Mouse (Mus musculus): ENCODE results near the gene Unc5cl.

Gene Unc5cl

GRCm38 (mm10) chr17:48431054-48431453, 23.6 kb upstream of the Unc5cl start:
- no peak for ATAC-seq (ENCODE audit: insufficient number of reproducible peaks, low FRiP score, low TSS enrichment)

DNA sequence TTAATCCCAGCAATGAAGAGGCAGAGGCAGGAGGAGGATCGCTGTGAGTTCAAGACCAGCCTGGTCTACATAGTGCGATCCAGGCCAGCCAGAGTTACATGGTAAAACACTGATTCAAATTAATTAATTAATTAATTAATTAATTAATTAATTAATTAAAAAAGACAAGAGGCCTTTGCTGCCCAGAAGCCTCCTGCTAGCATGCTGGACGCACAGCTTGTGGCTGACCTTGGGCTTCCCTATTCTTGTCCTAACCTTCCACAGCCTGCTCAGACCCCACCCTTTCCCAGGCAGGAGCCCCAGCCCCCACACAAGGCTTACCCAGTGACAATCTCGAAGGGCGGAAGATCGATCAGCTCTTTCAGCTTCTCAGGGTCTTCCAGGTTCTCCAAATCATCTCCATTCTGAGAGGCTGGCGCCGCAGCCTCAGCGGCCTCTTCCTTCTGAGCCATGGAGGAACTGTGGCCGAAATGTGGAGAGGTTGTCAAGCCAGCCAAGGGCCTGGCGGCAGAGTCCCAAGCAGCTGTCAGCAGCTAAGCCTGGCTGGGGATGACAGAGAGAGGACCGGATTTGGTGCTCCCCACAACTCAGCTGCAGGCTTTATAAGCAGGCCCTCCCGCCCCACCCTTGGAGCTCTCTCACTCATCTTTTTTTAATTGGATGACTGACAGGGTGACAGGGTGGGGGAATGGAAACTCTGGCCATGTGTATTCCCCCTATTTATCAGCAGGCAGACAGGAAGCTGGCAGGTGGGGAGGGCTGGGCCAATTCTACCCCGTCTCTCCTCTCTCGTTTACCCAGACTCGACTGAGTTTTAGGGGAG, 22.3 kb upstream of the Unc5cl start, which contains the start of gene Apobec2:
Gene Apobec2 (minus strand): TSS at position 773 of the 823 bp plus-strand sequence.
- ATAC-seq (ENCODE audit: insufficient number of reproducible peaks, low FRiP score, low TSS enrichment): no peak

- ATAC-seq (ENCODE audit: insufficient number of reproducible peaks, low FRiP score, low TSS enrichment): no peak
Observed at GRCm38 (mm10) chr17:48433006-48433655, 21.6 kb upstream of the Unc5cl start.

DNA sequence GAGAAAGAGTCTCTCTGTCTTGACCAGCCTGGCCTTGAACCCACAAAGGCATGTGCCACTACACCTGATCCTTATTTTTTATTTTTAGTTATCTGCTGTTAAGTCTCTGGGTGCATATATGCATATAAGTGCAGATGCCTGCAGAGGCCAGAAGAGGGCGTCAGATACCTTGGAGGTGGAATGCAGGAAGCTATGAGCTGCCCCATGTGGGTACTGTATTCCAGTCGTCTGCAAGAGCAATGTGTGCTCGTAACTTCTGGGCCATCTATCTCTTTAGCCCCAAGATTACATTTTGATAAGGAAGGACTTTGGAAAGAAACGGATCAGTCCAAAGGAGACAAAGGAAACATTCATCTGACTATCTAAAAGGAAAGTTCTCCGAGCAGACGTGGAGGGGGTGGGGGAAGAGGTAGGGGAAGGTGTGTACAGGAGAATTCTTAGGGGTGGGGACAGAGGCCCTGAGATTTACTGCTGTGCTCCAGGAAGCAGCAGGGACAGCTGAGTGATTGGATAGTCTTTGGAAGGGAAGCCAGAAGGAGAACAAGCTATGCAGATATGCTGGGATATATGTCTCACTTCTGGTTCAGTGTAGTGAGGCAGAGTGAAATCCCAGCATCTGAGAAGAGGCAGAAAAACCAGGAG, 20.9 kb upstream of the Unc5cl start:
- no peak for ATAC-seq (ENCODE audit: insufficient number of reproducible peaks, low FRiP score, low TSS enrichment)

- ATAC-seq (ENCODE audit: insufficient number of reproducible peaks, low FRiP score, low TSS enrichment): no peak
Observed at GRCm38 (mm10) chr17:48434479-48434878, 20.2 kb upstream of the Unc5cl start.

DNA sequence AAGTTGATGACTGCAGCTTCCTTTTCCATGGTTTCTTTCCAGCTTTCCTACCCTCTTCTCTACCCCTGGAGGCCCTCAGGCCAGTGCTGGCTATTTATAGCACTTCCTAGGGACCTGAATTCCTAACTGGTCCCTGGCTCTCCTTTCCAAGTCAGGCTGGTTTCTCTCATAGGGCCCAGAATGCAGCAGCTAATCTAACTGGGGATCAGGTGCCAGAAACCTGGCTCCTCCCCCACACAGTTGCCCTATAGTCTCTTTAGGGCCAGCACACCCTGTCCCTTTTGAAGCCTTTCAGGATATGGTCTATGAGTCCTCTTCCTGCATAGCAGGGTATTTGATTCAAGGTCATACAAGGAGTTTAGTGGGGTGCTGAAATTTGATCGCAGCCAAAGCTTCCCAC, 18.2 kb upstream of the Unc5cl start:
- no peak for ATAC-seq (ENCODE audit: insufficient number of reproducible peaks, low FRiP score, low TSS enrichment)

GRCm38 (mm10) chr17:48437421-48437911, 17.2 kb upstream of the Unc5cl start:
- ATAC-seq (ENCODE audit: insufficient number of reproducible peaks, low FRiP score, low TSS enrichment): no peak

DNA sequence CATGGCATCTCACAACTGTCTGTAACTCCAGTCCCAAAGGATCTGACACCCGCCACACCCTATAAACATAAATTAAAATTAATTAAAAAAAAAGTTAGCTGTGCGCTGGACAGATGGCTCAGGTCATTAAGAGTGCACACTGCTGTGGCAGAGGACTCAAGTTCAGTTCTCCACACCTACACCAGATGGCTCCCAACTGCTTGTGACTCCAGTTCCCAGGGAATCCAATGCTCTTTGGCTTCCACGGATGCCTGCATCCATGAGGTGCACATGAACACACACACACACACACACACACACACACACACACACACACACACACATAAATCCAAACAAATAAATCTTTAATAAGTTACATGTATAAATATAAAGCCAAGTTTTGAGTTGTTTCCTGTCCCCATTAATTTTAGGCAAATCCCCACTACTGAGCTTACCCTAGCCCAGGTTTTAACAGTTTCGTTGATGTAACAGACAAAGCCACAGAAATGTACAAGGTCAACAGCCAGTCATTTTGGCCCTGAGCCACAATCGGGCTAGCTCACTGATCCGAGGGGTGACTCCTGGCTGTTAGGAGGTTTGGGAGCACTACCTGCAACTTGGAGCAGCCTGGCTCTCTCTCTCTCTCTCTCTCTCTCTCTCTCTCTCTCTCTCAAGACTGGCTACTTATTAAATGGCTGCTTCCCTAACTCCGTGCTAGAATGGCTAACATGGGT, 11.8 kb upstream of the Unc5cl start:
- no peak for ATAC-seq (ENCODE audit: insufficient number of reproducible peaks, low FRiP score, low TSS enrichment)

- no peak for ATAC-seq (ENCODE audit: insufficient number of reproducible peaks, low FRiP score, low TSS enrichment)
Observed at GRCm38 (mm10) chr17:48443542-48444145, 11.1 kb upstream of the Unc5cl start.

DNA sequence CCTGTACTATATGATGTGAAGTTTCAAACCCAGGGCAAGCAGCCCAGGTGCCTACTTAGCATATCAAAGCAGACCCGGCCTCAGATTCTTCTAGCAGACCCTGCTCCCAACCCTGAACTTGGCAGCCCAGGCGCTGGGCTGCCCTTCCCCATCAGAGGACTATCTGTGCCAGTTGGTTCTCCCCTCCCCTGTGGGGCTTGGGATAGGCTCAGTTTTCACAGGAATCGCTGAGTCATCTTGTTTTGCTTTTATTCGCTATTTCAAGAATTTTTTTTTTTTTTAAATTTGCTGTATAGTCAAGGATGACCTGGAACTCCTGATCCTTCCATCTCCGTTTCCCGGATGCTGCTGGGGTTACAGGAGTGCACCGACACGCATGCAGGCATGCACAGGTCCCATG, 7.0 kb upstream of the Unc5cl start:
- no peak for ATAC-seq (ENCODE audit: insufficient number of reproducible peaks, low FRiP score, low TSS enrichment)

- no peak for ATAC-seq (ENCODE audit: insufficient number of reproducible peaks, low FRiP score, low TSS enrichment)
Observed at GRCm38 (mm10) chr17:48450666-48451352, 3.9 kb upstream of the Unc5cl start.

GRCm38 (mm10) chr17:48451353-48451675, 3.4 kb upstream of the Unc5cl start, which contains the start of gene Tspo2:
Gene Tspo2, minus strand, starts transcription at chr17:48451522.
- ATAC-seq (ENCODE audit: insufficient number of reproducible peaks, low FRiP score, low TSS enrichment): no peak

DNA sequence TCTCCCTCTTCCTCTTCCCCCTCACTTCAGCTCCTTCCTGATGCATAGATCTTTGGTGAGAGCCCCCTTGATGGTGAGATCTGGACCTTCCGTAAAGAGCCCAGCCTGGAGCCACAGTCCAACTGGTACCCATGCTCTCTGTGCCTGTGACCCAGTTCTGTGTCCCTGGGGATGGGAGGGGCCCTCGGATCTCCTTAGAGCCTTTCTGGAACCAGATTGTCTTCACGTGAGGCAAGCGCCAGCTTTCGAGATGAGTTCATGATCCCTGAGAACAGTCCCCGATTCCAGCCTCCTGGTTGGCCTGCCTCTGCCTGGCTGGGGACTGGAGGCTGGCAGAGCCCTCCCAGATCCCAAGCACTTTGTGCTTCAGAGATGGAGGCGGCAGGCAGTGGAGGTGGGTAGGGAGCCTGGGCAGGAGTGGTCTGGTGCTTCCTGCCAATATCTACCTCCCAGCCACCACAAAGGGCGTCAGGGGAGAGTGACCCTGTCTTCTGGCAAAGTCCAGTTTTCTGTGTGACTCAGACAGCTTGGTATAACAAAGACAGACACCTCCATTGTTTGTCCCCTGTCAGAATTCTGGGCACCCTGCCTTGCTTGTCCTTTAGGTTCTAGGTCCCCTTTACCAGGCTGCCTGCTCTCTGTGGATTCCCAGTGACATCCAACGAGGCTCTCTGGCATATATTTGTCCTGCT, 2.8 kb upstream of the Unc5cl start:
- no peak for ATAC-seq (ENCODE audit: insufficient number of reproducible peaks, low FRiP score, low TSS enrichment)

DNA sequence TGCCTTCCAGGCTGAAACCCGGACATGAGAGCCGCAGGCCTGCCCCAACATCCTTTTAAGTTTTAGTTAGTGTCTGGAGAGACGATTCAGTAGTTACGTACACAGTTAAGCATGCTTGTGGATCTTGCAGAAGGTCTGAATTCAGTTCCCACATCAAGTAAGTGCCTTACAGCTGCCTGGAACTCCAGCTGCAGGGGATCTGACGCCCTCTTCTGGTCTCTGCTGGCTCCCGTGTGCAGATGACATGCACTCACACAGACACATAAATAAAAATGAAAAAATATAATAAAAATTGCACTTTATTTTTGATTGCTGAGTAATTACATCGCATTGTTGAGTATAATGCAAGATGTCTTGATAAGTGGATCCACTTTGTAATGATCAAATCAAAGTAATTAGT, 1.2 kb upstream of the Unc5cl start:
- ATAC-seq (ENCODE audit: insufficient number of reproducible peaks, low FRiP score, low TSS enrichment): no peak

GRCm38 (mm10) chr17:48454190-48454589, 511 bp upstream of the Unc5cl start:
- no peak for ATAC-seq (ENCODE audit: insufficient number of reproducible peaks, low FRiP score, low TSS enrichment)

DNA sequence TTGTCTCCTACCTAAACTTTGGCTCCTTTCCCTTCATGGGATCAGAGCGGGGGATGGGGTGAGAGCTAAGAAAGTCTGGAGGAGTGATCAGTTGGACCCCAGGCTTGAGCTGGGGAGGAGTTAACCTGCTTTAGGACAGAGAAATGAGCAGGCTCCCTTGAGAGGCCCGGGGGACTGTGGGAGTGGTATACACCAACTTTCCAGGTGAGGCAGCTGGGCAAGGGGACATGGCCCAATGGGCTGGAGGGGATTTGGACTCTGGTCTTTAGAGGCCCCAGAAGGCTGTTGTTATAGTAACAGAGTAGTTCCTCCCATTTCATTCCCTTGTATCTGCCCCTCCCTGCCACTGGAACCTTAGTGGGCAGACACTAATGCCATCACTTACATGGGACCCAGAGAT, 1.3 kb downstream of the Unc5cl start:
- ATAC-seq (ENCODE audit: insufficient number of reproducible peaks, low FRiP score, low TSS enrichment): no peak

- no peak for ATAC-seq (ENCODE audit: insufficient number of reproducible peaks, low FRiP score, low TSS enrichment)
Observed at GRCm38 (mm10) chr17:48457971-48458653, 3.4 kb downstream of the Unc5cl start.

DNA sequence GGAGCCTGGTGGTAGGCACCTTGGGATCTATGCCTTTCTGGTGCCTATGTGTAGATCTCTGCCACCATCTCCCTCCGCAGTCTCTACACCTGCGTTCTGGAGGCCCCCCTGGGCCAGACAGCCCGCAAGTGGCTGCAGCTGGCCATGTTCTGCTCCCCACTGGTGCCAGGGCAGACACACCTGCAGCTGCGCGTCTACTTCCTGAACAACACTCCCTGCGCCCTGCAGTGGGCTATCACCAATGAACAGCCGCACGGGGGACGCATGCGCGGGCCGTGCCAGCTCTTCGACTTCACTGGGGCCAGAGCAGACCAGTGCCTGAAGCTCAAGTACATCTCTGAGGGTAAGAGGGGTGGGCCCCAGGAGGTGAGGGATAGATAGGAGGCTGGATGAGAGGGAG, 7.4 kb downstream of the Unc5cl start:
- ATAC-seq (ENCODE audit: insufficient number of reproducible peaks, low FRiP score, low TSS enrichment): no peak

DNA sequence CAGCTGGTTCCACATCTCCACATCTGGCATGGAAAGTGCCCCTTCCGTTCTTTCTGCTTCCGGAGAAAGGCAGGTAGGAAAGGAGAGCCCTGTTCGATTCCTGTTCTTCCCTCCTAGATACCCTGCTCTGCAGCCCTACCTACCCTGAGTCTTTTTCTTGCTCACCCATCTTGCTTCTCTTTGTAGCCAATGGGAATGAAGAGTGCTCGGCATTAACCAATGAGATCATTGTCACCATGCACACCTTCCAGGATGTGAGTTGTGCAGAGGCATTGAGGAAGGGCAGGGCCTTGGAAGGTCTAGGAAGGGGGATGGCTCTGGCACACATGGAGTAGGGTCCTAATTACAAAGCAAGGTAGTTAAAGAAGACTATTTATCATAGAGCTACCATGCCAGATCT, 8.7 kb downstream of the Unc5cl start:
- ATAC-seq (ENCODE audit: insufficient number of reproducible peaks, low FRiP score, low TSS enrichment): no peak
